Mouse (Mus musculus) thymus, adult 18-20 months (tissue): Measurements from ENCODE around the gene Wdr75.

ENCODE experiments used
- DNase-seq, 2 experiments: peaks; one replicate each; pipeline ENCODE4 v3.0.0; 2022; ENCODE audit warnings: mixed read lengths in 2 of 2

The Wdr75 gene

DNA sequence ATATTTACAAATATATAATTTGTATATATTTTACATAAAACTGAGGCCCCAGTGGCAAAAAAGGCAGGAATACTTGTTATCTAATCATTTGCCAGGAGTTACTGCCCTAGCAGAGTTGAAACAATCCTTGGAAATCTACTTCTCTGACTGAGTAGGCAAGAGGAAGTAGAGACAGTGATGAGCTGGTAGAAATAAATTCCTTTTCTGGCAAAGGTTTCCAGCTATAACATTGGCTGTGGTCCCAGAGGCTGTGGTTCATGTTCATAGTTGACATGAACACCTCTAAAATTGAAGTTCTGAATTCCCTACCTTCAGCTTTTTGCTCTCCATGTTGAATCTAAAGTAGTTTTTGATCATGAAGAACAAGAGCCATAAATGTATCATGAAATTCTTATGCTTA lies 43.3 kb downstream of the Wdr75 start:
- DNase-seq = no peak

DNA sequence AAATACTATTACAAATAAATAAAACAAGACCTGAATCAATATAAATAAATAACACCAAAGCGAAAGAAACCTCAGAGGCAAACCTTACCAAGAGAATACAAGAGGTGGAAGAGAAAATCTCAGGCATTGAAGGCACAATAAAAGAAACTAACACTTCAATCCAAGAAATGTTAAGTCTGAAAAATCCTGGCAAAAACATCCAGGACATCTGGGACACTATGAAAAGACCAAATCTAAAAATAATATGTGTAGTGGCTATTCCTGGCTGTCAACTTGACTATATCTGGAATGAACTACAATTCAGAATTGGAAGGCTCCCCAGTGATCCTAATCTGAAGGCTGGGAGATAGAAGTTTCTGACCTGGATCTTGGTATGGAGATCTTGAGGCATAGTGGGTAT lies 50.5 kb downstream of the Wdr75 start:
- no peak for DNase-seq

DNA sequence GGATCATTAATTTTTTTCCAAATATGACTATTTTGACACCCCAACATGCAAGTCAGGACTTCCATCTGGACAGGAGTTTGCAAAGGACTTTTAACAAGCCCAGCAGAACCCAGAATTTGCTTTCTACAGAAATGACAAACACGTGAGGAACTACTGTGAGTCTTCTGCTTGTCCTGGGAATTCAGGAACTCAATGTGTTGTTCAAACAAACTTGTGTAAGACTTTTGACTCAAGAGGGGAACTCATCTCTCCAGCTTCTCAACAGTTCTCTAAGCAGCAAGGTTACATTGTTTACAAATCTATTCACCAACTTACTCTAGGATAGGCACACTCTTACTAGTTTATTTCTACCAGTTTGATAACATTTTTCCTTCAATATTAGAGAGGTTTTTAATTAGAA lies 63.1 kb downstream of the Wdr75 start:
- no peak for DNase-seq

DNA sequence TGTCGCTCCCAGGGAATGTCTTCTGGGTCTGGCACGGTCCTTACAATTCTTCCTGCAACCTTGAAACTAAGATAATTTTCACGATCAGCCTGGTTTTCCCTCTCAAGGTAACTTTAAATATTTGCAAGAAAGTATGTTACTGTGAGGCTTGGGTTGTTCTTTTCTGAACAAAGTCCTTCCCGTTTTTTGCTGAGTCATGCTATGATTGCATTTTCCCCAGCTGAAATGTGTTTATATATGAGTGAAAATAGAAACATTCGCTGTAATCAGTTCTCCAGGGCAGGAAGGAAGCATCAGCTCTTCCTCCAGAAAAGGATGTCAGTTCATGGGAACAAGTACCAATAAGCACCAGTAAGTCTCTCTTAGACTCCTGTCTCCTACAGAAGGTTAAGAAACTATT lies 65.4 kb downstream of the Wdr75 start:
- no peak for DNase-seq

DNA sequence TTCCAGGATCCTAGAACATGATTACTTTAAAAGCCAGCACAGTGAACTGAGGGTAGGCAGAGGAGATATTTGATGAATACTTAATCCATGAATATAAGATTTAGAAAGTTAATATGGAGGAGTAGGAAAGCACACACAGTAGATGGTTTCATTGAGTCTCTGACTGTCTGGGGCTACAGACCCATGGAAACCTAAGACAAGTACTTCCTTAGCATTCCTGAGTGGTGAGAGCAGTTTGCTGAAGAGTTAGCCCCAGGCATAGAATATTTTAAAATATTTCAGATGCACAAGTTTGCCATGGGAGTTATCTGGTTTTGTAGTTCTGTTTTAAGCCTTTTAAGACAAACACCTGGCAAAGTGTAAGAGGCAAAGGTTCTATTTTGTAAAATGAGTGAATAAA lies 66.2 kb downstream of the Wdr75 start:
- DNase-seq = no peak

DNA sequence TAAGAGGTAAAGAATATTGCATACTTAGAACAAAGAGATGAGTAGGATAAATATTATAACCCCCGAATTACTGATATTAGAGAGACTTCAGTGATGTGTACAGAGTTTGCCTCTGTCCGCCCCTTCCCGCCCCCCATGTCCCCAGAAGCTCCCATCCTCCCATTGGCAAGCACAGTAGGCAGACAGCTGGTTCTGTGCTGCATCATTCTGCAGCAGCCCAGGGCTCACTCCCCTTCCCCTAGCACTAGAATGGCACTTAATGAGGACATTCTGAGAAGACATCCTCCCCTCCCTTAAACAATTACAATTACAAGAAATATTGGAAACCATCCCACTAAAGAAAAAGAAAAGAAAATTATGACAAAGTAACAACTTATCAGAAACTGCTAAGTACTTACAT lies 68.7 kb downstream of the Wdr75 start:
- DNase-seq = no peak

DNA sequence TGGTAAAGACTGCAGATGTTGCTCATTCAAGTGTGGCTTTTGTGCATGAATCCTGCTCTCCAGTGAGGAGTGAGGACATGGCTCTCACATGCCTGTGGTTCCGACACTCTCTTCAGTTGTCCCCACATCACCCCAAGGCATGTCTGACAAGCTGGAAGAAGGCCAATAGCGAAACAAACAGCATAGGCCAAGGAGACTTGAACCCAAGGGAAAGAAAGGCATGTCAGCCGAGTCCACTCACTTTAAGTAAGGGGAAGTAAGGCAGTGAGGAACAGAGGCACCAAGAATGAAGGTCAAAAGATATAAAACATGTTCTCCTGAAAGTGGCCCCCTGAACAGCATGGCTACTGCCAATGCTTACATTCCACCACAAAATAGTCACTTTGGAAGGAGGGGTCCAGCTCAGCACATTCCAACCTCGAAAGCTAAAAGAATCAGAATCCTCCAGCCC lies 69.6 kb downstream of the Wdr75 start:
- DNase-seq = no peak

DNA sequence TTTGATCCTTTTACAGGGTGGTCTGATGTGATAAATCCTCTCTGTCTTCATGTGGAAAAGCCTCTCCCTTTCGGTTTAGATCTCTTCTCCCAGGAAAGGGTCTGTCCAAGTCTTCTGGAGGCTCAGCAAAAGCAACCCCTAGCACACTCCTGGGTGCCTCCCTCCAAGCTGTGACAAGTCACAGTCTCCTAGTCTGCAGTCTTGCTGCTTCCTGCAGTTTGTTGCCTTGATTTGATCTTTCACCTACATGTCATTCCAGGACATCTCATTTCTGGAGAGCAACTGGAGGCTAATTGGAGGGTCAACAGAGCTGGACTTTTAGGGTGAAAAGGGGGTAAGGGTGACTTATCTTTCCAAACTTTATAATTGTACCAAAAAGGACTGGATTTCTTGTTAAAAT lies 70.3 kb downstream of the Wdr75 start:
- DNase-seq = no peak

DNA sequence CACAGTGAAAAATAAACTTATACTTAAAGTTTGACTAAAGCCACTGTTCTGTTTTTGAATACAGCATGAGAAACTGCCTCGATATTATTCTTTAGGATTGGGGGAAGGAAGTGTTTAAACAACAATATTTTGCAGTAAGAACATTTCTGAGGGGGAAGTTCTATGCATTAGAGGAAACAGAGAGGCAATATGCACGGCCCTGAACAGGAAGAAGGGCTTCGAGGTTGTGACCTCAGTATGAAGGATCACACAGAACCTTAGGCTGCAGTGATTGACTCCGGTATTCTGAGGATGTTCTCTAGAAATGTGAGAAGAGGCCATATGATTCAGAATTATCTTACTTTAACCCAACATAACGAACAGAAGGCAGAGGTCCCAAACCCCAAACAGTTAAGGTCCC lies 70.8 kb downstream of the Wdr75 start:
- DNase-seq = no peak

DNA sequence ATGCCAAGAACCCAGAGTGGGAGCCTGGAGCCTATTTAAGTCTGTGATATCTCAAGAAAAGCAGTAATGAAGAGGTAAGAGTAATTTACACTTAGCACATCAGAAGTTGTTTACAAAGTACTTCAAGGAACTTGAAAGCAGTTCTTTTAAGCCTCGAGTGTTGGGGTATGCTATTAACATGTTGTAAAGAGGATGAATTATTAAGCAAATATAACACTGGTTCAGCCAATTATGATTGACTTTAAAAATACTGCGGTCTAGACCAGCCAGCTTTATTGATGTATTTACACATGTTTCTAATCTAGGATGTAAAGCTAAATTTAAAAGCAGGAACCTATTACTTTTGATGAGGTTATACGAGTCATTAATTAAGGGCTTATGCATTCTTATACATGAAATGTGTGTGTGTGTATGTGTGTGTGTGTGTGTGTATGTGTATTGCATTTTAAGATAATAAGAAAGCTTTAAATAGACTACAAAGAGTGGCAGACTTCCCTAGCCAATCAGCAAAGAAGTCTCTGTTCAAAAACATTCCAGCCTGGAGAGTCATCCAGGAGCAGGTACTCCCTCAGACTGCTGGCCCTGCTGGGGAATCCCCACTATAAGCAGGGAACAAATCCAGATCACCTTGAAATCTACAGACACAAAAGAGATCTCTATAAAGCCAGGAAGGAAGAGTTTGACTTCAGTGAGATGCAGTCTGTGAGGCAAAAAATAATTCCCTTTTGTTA lies 71.5 kb downstream of the Wdr75 start:
- no peak for DNase-seq

DNA sequence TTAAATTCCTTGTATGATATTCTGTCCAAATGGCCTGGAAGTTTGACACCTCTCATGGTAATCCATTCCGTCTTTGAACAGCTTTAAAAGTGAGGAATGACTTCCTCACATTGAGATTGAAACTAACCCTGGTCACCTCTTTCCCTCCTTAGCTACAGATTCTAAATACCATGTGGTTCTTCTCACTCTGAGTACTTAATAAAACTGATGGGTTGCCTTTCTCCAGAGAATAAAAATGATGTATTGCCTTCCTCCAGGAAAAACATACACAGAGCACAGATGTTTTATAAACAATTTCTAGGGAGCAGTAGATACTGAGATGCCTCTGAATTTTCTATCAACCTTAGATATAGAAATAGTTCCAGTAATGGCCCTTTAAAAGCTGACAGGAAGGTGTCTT lies 73.1 kb downstream of the Wdr75 start:
- DNase-seq = no peak

DNA sequence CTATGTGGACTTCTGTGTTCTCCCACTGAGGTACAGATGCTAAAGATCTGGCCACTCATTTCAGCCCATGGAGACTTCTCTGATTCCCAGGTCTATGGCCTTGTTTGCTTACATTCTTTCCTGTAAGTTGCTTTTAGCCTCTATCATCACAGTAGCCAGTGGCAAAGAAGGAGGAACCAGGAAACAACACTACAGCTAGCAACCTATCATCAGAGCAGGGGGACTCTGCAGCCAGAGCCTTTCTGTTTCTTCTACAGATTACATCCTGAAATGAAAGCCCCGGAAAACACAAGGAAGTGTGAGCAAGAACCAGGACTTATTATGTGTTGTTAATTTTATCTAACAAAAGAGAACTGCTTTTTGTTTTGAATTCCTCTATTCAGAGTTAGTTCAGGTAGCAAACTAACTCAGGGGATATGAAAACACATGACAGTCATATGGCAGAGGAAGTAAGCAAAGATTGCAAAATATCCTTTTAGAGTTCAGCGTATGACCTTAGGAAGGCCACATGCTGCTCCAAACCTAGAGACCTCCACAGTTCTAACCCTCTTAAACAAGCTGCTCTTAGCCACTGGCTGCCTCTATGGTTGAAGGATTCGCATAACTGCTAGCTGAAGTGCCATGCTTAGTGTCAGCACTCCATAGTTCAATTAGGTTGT lies 73.6 kb downstream of the Wdr75 start:
- DNase-seq = no peak
